Mouse (Mus musculus): ENCODE data around the gene 2510039O18Rik. TPM values are rescaled to one million over a fixed set of nuclear protein-coding genes. Genes with fewer than 3 reads are reported as not detected.

The 2510039O18Rik gene
- polyA plus RNA-seq, 1 experiment: 33.2 TPM

- Histone ChIP-seq H3K27ac (ENCODE audit: insufficient read depth, low read length) (no peak overlapping the region), H3K4me3 (ENCODE audit: insufficient read depth, low read length) (no peak overlapping the region), H3K4me1 (ENCODE audit: control insufficient read depth, insufficient read depth, low read length) (peaks cover 9% of the 10 kb centered on the region; the same call in 1 of the 2 replicates)
- TF ChIP-seq CTCF (IDR thresholded peaks at IDR 0.05; ENCODE audit: extremely low read depth, insufficient read depth, low read length) (no peak), POLR2A (IDR thresholded peaks at IDR 0.05; ENCODE audit: extremely low read depth, insufficient read depth, low read length) (no peak)
These were observed 34.5 kb upstream of the 2510039O18Rik start for GRCm38 (mm10) chr4:147906230-147906629.

GRCm38 (mm10) chr4:147909486-147909885, 31.2 kb upstream of the 2510039O18Rik start:
- Histone ChIP-seq H3K4me1 (ENCODE audit: control insufficient read depth, insufficient read depth, low read length) (peaks cover 3% of the 10 kb centered on the region; the same call in 1 of the 2 replicates), H3K4me3 (ENCODE audit: insufficient read depth, low read length) (no peak overlapping the region), H3K27ac (ENCODE audit: insufficient read depth, low read length) (no peak overlapping the region)
- TF ChIP-seq POLR2A (IDR thresholded peaks at IDR 0.05; ENCODE audit: extremely low read depth, insufficient read depth, low read length): no peak
- no peak for TF ChIP-seq CTCF (IDR thresholded peaks at IDR 0.05; ENCODE audit: extremely low read depth, insufficient read depth, low read length)

- TF ChIP-seq POLR2A (IDR thresholded peaks at IDR 0.05; ENCODE audit: extremely low read depth, insufficient read depth, low read length): no peak
- TF ChIP-seq CTCF (IDR thresholded peaks at IDR 0.05; ENCODE audit: extremely low read depth, insufficient read depth, low read length): peak; percentile 52
- no peaks in the 10 kb centered on the region for H3K4me1 ChIP-seq (ENCODE audit: control insufficient read depth, insufficient read depth, low read length)
These were observed 22.1 kb upstream of the 2510039O18Rik start for GRCm38 (mm10) chr4:147918459-147919121.

GRCm38 (mm10) chr4:147920973-147921372, 19.7 kb upstream of the 2510039O18Rik start:
- H3K4me1 ChIP-seq (ENCODE audit: control insufficient read depth, insufficient read depth, low read length): no peaks in the 10 kb centered on the region
- TF ChIP-seq POLR2A (IDR thresholded peaks at IDR 0.05; ENCODE audit: extremely low read depth, insufficient read depth, low read length) (no peak), CTCF (IDR thresholded peaks at IDR 0.05; ENCODE audit: extremely low read depth, insufficient read depth, low read length) (no peak)
- H3K27ac ChIP-seq (ENCODE audit: insufficient read depth, low read length): no peak overlapping the region
- no peak overlapping the region for H3K4me3 ChIP-seq (ENCODE audit: insufficient read depth, low read length)

More at GRCm38 (mm10) chr4:147918459-147919121, 22.1 kb upstream of the 2510039O18Rik start:
- no peak overlapping the region for H3K4me3 ChIP-seq (ENCODE audit: insufficient read depth, low read length)
- no peak overlapping the region for H3K27ac ChIP-seq (ENCODE audit: insufficient read depth, low read length)

GRCm38 (mm10) chr4:147922341-147922740, 18.4 kb upstream of the 2510039O18Rik start:
- H3K4me1 ChIP-seq (ENCODE audit: control insufficient read depth, insufficient read depth, low read length): no peaks in the 10 kb centered on the region
- TF ChIP-seq CTCF (IDR thresholded peaks at IDR 0.05; ENCODE audit: extremely low read depth, insufficient read depth, low read length) (no peak), POLR2A (IDR thresholded peaks at IDR 0.05; ENCODE audit: extremely low read depth, insufficient read depth, low read length) (no peak)
- H3K4me3 ChIP-seq (ENCODE audit: insufficient read depth, low read length): no peak overlapping the region
- no peak overlapping the region for H3K27ac ChIP-seq (ENCODE audit: insufficient read depth, low read length)

GRCm38 (mm10) chr4:147927705-147928104, 13.0 kb upstream of the 2510039O18Rik start:
- TF ChIP-seq POLR2A (IDR thresholded peaks at IDR 0.05; ENCODE audit: extremely low read depth, insufficient read depth, low read length): no peak
- no peak for TF ChIP-seq CTCF (IDR thresholded peaks at IDR 0.05; ENCODE audit: extremely low read depth, insufficient read depth, low read length)
- Histone ChIP-seq H3K4me3 (ENCODE audit: insufficient read depth, low read length) (no peak overlapping the region), H3K27ac (ENCODE audit: insufficient read depth, low read length) (no peak overlapping the region), H3K4me1 (ENCODE audit: control insufficient read depth, insufficient read depth, low read length) (no peaks in the 10 kb centered on the region)

- H3K4me3 ChIP-seq (ENCODE audit: insufficient read depth, low read length): no peak overlapping the region
- no peaks in the 10 kb centered on the region for H3K4me1 ChIP-seq (ENCODE audit: control insufficient read depth, insufficient read depth, low read length)
- no peak overlapping the region for H3K27ac ChIP-seq (ENCODE audit: insufficient read depth, low read length)
- no peak for TF ChIP-seq POLR2A (IDR thresholded peaks at IDR 0.05; ENCODE audit: extremely low read depth, insufficient read depth, low read length)
- no peak for TF ChIP-seq CTCF (IDR thresholded peaks at IDR 0.05; ENCODE audit: extremely low read depth, insufficient read depth, low read length)
These were observed 12.6 kb upstream of the 2510039O18Rik start for GRCm38 (mm10) chr4:147928136-147928535.

- TF ChIP-seq POLR2A (IDR thresholded peaks at IDR 0.05; ENCODE audit: extremely low read depth, insufficient read depth, low read length) (no peak), CTCF (IDR thresholded peaks at IDR 0.05; ENCODE audit: extremely low read depth, insufficient read depth, low read length) (no peak)
- Histone ChIP-seq H3K4me1 (ENCODE audit: control insufficient read depth, insufficient read depth, low read length) (no peaks in the 10 kb centered on the region), H3K27ac (ENCODE audit: insufficient read depth, low read length) (no peak overlapping the region)
These were observed 12.2 kb upstream of the 2510039O18Rik start for GRCm38 (mm10) chr4:147928540-147928939.

GRCm38 (mm10) chr4:147930946-147931345, 9.7 kb upstream of the 2510039O18Rik start:
- TF ChIP-seq POLR2A (IDR thresholded peaks at IDR 0.05; ENCODE audit: extremely low read depth, insufficient read depth, low read length) (no peak), CTCF (IDR thresholded peaks at IDR 0.05; ENCODE audit: extremely low read depth, insufficient read depth, low read length) (no peak)
- Histone ChIP-seq H3K4me3 (ENCODE audit: insufficient read depth, low read length) (no peak overlapping the region), H3K4me1 (ENCODE audit: control insufficient read depth, insufficient read depth, low read length) (no peaks in the 10 kb centered on the region), H3K27ac (ENCODE audit: insufficient read depth, low read length) (no peak overlapping the region)

More at GRCm38 (mm10) chr4:147928540-147928939, 12.2 kb upstream of the 2510039O18Rik start:
- no peak overlapping the region for H3K4me3 ChIP-seq (ENCODE audit: insufficient read depth, low read length)

- H3K4me3 ChIP-seq (ENCODE audit: insufficient read depth, low read length): no peak overlapping the region
- TF ChIP-seq CTCF (IDR thresholded peaks at IDR 0.05; ENCODE audit: extremely low read depth, insufficient read depth, low read length) (no peak), POLR2A (IDR thresholded peaks at IDR 0.05; ENCODE audit: extremely low read depth, insufficient read depth, low read length) (no peak)
- H3K27ac ChIP-seq (ENCODE audit: insufficient read depth, low read length): no peak overlapping the region
- H3K4me1 ChIP-seq (ENCODE audit: control insufficient read depth, insufficient read depth, low read length): peaks cover 2% of the 10 kb centered on the region; the same call in 1 of the 2 replicates
These were observed 6.6 kb upstream of the 2510039O18Rik start for GRCm38 (mm10) chr4:147934134-147934533.

All from cortical plate, adult 2 months (tissue).